Mouse (Mus musculus) heart, postnatal 25 days (tissue): ENCODE measurements at regions not wholly inside any gene's neighbourhood (a gene's known extent, or its start where the extent isn't known, plus 50 kb on each side); places are given as distances from the start of the nearest gene placed in this dataset.

Experiments used
- DNase-seq: peaks from one replicate; pipeline ENCODE4 v3.0.0; 2022; ENCODE audit warnings: low spot score
- intact Hi-C: fragments of 180-260 bp; cut with DNase I; formaldehyde crosslinking; loops from one replicate; pipeline ENCODE4 v1.15.1; 2025

GRCm38 (mm10) chr10:60943074-60943473, 111.7 kb upstream of the Unc5b start:
- intact Hi-C loops: no loop called here
- DNase-seq: no peak

GRCm38 (mm10) chr10:60938749-60939148, 107.4 kb upstream of the Unc5b start:
- no peak for DNase-seq
- intact Hi-C loops: no loop called here

GRCm38 (mm10) chr10:60937517-60937866, 106.1 kb upstream of the Unc5b start:
- DNase-seq: no peak
- intact Hi-C loops: no loop called here

- DNase-seq: no peak
- intact Hi-C loops: no loop called here
These were observed 105.5 kb upstream of the Unc5b start for GRCm38 (mm10) chr10:60936659-60937516.

DNA sequence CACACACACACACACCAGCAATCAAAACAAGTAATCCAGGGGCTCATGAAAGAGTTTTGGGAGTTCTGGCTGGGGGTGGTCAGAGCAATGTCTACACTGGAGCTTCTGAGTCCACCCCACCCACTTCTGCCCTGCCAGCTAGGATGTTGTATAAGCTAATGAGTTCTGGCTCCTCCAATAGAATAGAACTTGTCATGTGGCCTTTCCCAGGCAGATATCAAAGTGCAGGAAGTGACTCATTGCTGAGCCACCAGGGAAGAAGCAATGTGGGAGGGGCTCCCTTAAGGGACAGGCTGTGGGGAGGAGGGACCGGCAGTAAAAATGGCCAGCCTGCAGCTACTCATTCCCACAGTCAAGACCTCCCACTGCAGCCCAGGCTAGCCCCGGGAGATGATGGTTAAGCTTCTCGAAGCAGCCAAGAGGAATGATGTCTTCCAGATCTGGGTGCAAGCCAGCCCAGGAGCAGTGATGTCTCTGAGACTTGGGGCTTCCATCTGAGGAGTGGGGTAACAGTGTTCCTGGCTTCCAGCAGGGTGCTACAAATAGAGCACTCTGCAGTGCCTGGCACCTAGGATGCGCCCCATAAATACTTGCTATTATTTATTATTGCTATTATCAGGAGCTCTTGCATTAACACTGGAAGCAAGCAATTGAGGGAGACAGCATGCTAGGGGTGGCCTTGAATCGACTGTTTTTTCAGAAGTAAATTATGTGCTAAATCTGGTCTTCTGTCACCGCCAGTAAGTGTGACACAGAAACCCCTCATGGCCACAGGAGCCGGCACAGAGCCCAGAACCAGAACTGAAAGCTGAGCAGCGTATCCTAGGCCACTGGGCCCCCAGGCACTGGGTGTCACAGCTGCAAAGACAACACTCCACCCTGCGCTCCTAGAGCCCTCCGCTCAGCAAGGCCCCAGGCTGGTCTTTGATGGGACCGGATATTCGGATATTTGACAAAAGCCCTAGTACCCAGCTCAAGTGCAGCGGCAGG, 103.2 kb upstream of the Unc5b start:
- intact Hi-C loops: no loop called here
- DNase-seq: peak; percentile 45

DNA sequence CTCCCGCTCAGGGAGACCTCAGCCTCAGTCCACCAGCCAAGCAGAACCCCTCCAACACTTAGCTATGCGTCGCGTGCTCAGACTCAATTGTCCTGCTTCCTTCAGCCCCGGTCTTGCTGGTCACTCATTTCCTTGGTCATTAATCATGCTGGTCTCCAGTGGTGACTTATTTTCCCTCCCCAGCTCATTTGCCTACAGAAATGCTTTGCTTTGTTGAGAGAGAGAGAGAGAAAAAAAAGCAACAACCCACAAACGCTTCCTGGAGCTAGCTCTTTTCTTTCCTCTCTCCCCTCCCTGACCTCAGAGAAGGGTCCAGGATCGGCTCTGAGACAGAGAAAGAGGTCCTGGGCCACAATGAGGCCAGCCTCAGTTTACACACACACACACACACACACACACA, 102.5 kb upstream of the Unc5b start:
- intact Hi-C loops: no loop called here
- DNase-seq: no peak

DNA sequence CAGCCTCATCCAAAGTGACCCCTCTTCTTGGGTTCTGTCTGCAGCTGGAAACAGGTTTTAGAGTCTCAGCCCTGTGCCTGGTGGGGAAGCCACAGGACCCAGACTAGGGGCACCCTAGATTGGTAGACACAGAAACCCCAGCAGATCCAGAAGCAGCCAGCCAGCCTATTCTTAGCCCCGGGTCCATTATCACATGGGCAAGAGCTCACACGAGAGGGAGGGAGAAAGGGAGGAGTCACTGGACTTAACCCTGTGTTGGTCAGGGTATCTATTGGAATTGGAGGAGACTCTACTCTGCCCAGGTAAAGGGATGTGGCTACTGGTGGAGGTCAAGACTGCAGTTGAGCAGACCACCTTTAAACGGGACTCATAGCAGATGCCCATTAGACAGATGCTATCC, 101.5 kb upstream of the Unc5b start:
- no peak for DNase-seq
- intact Hi-C loops: no loop called here

GRCm38 (mm10) chr10:60931891-60932378, 100.6 kb upstream of the Unc5b start:
- intact Hi-C loops: no loop called here

GRCm38 (mm10) chr10:60928646-60929045, 97.3 kb upstream of the Unc5b start:
- intact Hi-C loops: no loop called here
- no peak for DNase-seq

More at GRCm38 (mm10) chr10:60931891-60932378, 100.6 kb upstream of the Unc5b start:
- no peak for DNase-seq

GRCm38 (mm10) chr10:60928164-60928563, 96.8 kb upstream of the Unc5b start:
- DNase-seq: no peak
- intact Hi-C loops: no loop called here

DNA sequence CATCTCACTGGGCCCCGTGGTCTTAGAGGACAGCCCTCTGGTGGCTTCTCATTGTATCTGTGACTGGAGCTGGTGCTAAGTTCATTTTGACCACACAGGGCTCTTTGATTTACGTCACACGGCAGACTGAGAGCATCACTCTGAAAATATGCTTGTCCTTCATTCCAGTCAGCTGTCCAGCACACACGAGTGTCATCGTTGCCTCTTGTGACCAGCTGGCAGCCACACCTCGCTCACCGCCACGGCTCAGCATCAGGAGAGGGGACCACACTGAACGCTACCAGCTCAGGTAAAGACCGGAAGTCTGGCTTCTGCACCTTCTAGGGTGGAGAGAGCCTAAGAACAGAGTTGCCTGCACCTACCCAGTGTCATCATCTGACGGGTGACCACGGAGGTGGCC, 95.3 kb upstream of the Unc5b start:
- intact Hi-C loops: no loop called here
- DNase-seq: no peak

GRCm38 (mm10) chr10:60925644-60926043, 94.3 kb upstream of the Unc5b start:
- no peak for DNase-seq
- intact Hi-C loops: no loop called here

DNA sequence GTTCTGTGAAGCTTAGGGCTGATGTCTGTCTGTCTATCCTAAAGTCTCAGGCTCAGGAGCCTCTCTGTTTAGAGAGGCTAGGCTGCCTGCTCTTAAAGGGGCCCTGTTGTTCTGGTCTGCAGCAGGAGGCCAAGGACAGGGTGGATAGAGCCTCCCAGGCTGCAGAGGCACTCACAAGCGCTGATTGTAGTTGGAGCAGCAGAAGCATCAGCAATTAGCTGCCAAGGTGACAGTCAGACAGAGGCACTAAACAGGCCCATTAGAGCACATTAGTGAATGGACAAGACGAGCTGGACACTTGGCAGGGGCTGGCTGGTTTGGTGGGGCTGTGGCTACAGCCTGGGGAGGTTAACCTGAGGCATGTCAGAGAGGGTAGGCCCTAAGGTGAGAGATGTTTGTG, 93.8 kb upstream of the Unc5b start:
- intact Hi-C loops: no loop called here
- DNase-seq: no peak

GRCm38 (mm10) chr10:60923806-60924205, 92.4 kb upstream of the Unc5b start:
- intact Hi-C loops: no loop called here
- DNase-seq: no peak

- DNase-seq: no peak
- intact Hi-C loops: no loop called here
These were observed 89.2 kb upstream of the Unc5b start for GRCm38 (mm10) chr10:60920621-60921020.

GRCm38 (mm10) chr10:60918020-60918419, 86.6 kb upstream of the Unc5b start:
- intact Hi-C loops: loop anchor here (10.0 kb wide), 1 partner anchor 107 kb away; no protein-coding TSS in a partner anchor
- DNase-seq: no peak

DNA sequence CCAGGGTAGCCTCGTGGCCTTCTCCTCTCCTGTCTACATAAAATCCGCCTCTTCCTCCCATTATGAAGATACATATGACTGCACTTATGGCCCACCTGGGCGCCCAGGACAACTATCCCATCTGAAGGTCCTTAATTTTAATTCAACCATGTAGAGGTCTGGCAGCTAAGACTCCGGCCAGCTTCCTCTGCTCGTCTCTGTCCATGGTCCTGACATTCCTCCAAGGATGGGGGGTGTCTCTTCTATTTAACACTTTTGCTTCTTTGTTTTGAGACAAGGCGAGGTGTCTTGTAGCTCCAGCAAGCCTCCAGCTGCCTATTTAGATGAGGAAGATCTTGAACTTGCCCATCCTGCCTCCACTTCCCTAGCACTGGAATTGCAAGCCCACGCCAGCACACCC, 83.0 kb upstream of the Unc5b start:
- intact Hi-C loops: loop anchor here (10.0 kb wide), 1 partner anchor 110 kb away; no protein-coding TSS in a partner anchor
- no peak for DNase-seq

DNA sequence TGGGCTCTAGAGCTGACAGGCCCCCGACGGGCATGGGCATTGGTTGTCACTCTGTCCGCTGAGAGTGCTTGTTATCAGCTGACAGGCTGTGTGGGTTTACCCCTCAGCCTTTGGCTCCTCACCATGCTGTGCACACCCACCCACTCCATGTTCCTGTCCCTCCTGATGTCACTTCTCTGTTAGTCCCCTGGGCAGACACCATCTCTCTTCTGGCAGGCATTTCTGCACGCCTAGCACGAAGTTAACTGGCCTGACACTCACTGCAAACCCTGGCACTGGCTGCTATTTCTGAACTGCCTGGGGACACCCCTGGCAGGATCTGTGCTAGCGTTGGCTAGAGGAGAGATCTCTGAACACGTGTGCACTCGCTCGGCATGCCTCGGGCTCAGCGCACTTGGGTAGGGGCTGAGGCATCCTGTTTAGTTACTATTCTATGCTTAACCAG, 82.1 kb upstream of the Unc5b start:
- no peak for DNase-seq

DNA sequence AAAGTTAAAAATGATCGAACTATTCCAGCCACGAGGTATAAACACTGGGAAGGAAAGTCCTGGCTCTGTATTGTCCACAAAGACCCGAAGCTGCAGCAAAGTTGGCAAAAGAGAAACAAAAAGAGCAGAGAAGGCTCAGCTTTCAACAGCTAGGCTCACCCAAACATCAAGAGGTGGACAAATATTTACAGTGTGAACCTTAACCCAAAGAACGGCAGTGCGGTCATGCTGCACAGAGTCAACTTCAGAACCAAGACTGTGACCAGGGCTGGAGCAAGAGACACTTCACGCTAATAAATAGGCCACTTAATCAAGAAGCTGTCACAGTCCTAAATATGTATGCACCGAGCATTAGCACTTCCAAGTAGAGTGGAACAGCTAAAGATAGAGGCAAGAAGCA, 73.0 kb upstream of the Unc5b start:
- intact Hi-C loops: no loop called here
- no peak for DNase-seq

More for the DNA sequence above, 82.1 kb upstream of the Unc5b start:
- intact Hi-C loops: loop anchor here (10.0 kb wide), 1 partner anchor 111 kb away; no protein-coding TSS in a partner anchor

DNA sequence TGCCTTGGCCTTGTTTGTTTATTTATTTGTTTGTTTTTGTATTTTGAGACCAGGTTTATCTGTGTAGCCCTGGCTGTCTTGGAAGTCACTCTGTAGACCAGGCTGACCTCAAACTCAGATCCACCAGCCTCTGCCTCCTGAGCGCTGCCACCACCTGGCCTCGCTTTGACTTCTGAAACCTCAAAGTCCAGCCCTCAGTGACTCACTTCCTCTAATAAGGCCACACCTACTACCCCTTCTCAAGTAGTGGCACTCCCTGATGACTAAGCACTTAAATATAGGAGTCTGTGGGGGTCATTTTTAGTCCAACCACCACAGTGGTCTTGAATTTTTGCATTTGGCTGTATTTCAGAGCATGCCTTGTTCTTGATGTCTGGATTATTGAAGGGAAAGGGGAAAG, 69.6 kb upstream of the Unc5b start:
- no peak for DNase-seq
- intact Hi-C loops: no loop called here

GRCm38 (mm10) chr10:60893810-60894147, 62.4 kb upstream of the Unc5b start:
- intact Hi-C loops: no loop called here
- no peak for DNase-seq
